9 mouse cellular contexts compared by ENCODE assay signal in genomic region chr12:117534087-117534751, GRCm38 (mm10). TPM values are rescaled to one million over a fixed set of nuclear protein-coding genes. Genes with fewer than 3 reads are reported as not detected.
A peak's percentile ranks its signal among the peaks of the same experiment; 100 is the strongest.
DNase-seq lines count a peak whose midpoint lies in the region; ATAC-seq lines count a peak whose summit lies in the region.
"Had no signal": no experiment of that assay in that cellular context is flagged by ENCODE, and none has a peak within 500 bp of the region (broad histone marks: within the 10 kb centered on the region; RNA-seq: fewer than 3 reads in every experiment).

No protein-coding gene starts in this region.

- no peaks in the 10 kb centered on the region for H3K36me3 ChIP-seq in embryonic facial prominence, embryonic 13.5 days
- H3K36me3 ChIP-seq in heart, embryonic 14.5 days (ENCODE audit: control insufficient read depth, insufficient read depth, low read length), result no peaks in the 10 kb centered on the region
- no peaks in the 10 kb centered on the region for H3K36me3 ChIP-seq in liver, embryonic 15.5 days (replicated peaks)
- H3K36me3 ChIP-seq in neural tube, embryonic 12.5 days, result no peaks in the 10 kb centered on the region
- H3K36me3 ChIP-seq: G1E had no signal

- peak overlapping the region; percentile 75 for H3K9ac ChIP-seq in embryonic facial prominence, embryonic 13.5 days
- peak overlapping the region; percentile 75 for H3K9ac ChIP-seq in heart, embryonic 14.5 days (ENCODE audit: low read length)
- H3K9ac ChIP-seq in liver, embryonic 15.5 days, result no peak overlapping the region
- H3K9ac ChIP-seq in neural tube, embryonic 12.5 days, result peak overlapping the region; percentile 63

- H3K4me2 ChIP-seq in embryonic facial prominence, embryonic 13.5 days, result peak overlapping the region; percentile 98
- H3K4me2 ChIP-seq in heart, embryonic 14.5 days (ENCODE audit: low read length), result peak overlapping the region; percentile 100
- H3K4me2 ChIP-seq in liver, embryonic 15.5 days, result peak overlapping the region; percentile 73
- H3K4me2 ChIP-seq in neural tube, embryonic 12.5 days (replicated peaks), result peak overlapping the region; percentile 97

- ATAC-seq in embryonic facial prominence, embryonic 13.5 days (ENCODE audit: insufficient number of reproducible peaks, insufficient read depth, low FRiP score, low TSS enrichment, low read depth), result peak; percentile 63
- ATAC-seq in heart, embryonic 14.5 days (ENCODE audit: insufficient number of reproducible peaks, insufficient read depth, low FRiP score, low read depth), result peak; percentile 54
- ATAC-seq in liver, embryonic 15.5 days (ENCODE audit: insufficient read depth), result peak; percentile 40; the same call in 1 of the 2 replicates
- peak; percentile 70 for ATAC-seq in neural tube, embryonic 12.5 days (ENCODE audit: low FRiP score, low read depth)

- no peaks in the 10 kb centered on the region for H3K9me3 ChIP-seq in embryonic facial prominence, embryonic 13.5 days
- H3K9me3 ChIP-seq in heart, embryonic 14.5 days (ENCODE audit: control insufficient read depth, low read length), result no peaks in the 10 kb centered on the region
- H3K9me3 ChIP-seq in liver, embryonic 15.5 days (replicated peaks), result no peaks in the 10 kb centered on the region
- no peaks in the 10 kb centered on the region for H3K9me3 ChIP-seq in neural tube, embryonic 12.5 days

- H3K27me3 ChIP-seq in embryonic facial prominence, embryonic 13.5 days, result peaks cover 40% of the 10 kb centered on the region
- peaks cover 4% of the 10 kb centered on the region; the same call in 1 of the 2 replicates for H3K27me3 ChIP-seq in heart, embryonic 14.5 days (ENCODE audit: control insufficient read depth, insufficient read depth, low read length)
- H3K27me3 ChIP-seq in liver, embryonic 15.5 days, result peaks cover 89% of the 10 kb centered on the region
- H3K27me3 ChIP-seq in neural tube, embryonic 12.5 days (replicated peaks), result peaks cover 32% of the 10 kb centered on the region

- peaks cover 14% of the 10 kb centered on the region for H3K4me1 ChIP-seq in embryonic facial prominence, embryonic 13.5 days
- H3K4me1 ChIP-seq in heart, embryonic 14.5 days (ENCODE audit: control insufficient read depth in 2 of 2, insufficient read depth in 2 of 2, low read length in 2 of 2), result peaks cover 4 to 6% of the 10 kb centered on the region in 2 experiments; a peak in 1 of 4 replicates
- H3K4me1 ChIP-seq in liver, embryonic 15.5 days (replicated peaks), result peaks cover 13% of the 10 kb centered on the region
- H3K4me1 ChIP-seq in neural tube, embryonic 12.5 days, result peaks cover 13% of the 10 kb centered on the region

- DNase-seq in gastrocnemius, postnatal 14 days, result peak; percentile 5
- DNase-seq in gastrocnemius, adult 8-10 months (ENCODE audit: low spot score in 2 of 2), result no peak
- DNase-seq in kidney, postnatal 14 days, result peak; percentile 43
- peak; percentile 48 for DNase-seq in testis, postnatal 10 days (ENCODE audit: low spot score)

- H3K27ac ChIP-seq in embryonic facial prominence, embryonic 13.5 days, result no peak overlapping the region
- peak overlapping the region in 1 of 2 experiments; percentile 35; a peak in 1 of 4 replicates for H3K27ac ChIP-seq in heart, embryonic 14.5 days (replicated peaks in 1 of 2; ENCODE audit: control insufficient read depth in 1 of 2, insufficient read depth in 1 of 2, low read depth in 2 of 2, low read length in 2 of 2)
- no peak overlapping the region for H3K27ac ChIP-seq in liver, embryonic 15.5 days (replicated peaks)
- H3K27ac ChIP-seq in neural tube, embryonic 12.5 days, result no peak overlapping the region

- intact Hi-C loops in gastrocnemius, postnatal 14 days (cut with DNase I; ENCODE audit: low total_unique reads), result no loop called here

- H3K4me3 ChIP-seq in embryonic facial prominence, embryonic 13.5 days, result peak overlapping the region; percentile 69
- H3K4me3 ChIP-seq in heart, embryonic 14.5 days (ENCODE audit: control insufficient read depth in 1 of 2, insufficient read depth in 1 of 2, low read depth in 1 of 2, low read length in 2 of 2), result peak overlapping the region; percentile 74 to 79
- H3K4me3 ChIP-seq in liver, embryonic 15.5 days (replicated peaks), result peak overlapping the region; percentile 50
- peak overlapping the region; percentile 65 for H3K4me3 ChIP-seq in neural tube, embryonic 12.5 days

- WGBS in embryonic facial prominence, embryonic 13.5 days, result 2% methylated on average over 62 of the region's 66 CpGs
- under 1% methylated on average over 64 of the region's 66 CpGs for WGBS in heart, embryonic 14.5 days
- WGBS in liver, embryonic 15.5 days (ENCODE audit: insufficient replicate concordance), result under 1% methylated on average over 66 of the region's 66 CpGs
- under 1% methylated on average over 65 of the region's 66 CpGs for WGBS in neural tube, embryonic 12.5 days

RNA-seq across cellular contexts. Expression of gene Rapgef5, which starts 17.9 kb away (rescaled TPM):
- total RNA-seq in gastrocnemius, postnatal 14 days (2021), result 10 to 100 TPM in 1 of 2 experiments, 1 to 10 TPM in 1; 8.6 to 13.6 TPM
- 1 to 10 TPM; 2.5 to 4.2 (median 3.2) TPM for total RNA-seq in gastrocnemius, adult 8-10 months (2022)
- 9.0 and 9.9 TPM in 2 replicates for polyA plus RNA-seq in embryonic facial prominence, embryonic 13.5 days (2015; fragmentation: Nextera tagmentation; extraction: Ambion mirVana)
- polyA plus RNA-seq in heart, embryonic 14.5 days (2014; fragmentation: Nextera tagmentation; extraction: Ambion mirVana), result 19.6 and 21.0 TPM in 2 replicates
- polyA plus RNA-seq in liver, embryonic 15.5 days (2015; fragmentation: Nextera tagmentation; extraction: Ambion mirVana), result 1.7 and 1.9 TPM in 2 replicates
- 35.8 and 37.3 TPM in 2 replicates for polyA plus RNA-seq in neural tube, embryonic 12.5 days (2016; fragmentation: Nextera tagmentation; extraction: Ambion mirVana)
- polyA plus RNA-seq: G1E had no signal

Comparison
In these comparisons a context has a peak if more than half of its experiments do, and no peak if none do; other contexts are left out.
1. DNase-seq: peak in gastrocnemius, postnatal 14 days (single experiment), kidney, postnatal 14 days (single experiment) and testis, postnatal 10 days (single experiment); none in gastrocnemius, adult 8-10 months (0 of 2).
2. Peak in every context shown above with its lines, with median percentiles within 50 percentile points of each other: ATAC-seq, H3K4me2 ChIP-seq and H3K4me3 ChIP-seq.